Mouse (Mus musculus): ENCODE data around the gene Sirt7. TPM values are rescaled to one million over a fixed set of nuclear protein-coding genes. Genes with fewer than 3 reads are reported as not detected.

Sirt7 gene
- total RNA-seq (2021): 10 to 100 TPM; 10.2 to 11.7 TPM

- no peak for DNase-seq
Observed at GRCm38 (mm10) chr11:120625152-120625775, at the start of gene Sirt7. TSS of gene Sirt7 (minus strand) at chr11:120625240.

GRCm38 (mm10) chr11:120673594-120674122, 48.6 kb upstream of the Sirt7 start:
- no peak for DNase-seq

DNA sequence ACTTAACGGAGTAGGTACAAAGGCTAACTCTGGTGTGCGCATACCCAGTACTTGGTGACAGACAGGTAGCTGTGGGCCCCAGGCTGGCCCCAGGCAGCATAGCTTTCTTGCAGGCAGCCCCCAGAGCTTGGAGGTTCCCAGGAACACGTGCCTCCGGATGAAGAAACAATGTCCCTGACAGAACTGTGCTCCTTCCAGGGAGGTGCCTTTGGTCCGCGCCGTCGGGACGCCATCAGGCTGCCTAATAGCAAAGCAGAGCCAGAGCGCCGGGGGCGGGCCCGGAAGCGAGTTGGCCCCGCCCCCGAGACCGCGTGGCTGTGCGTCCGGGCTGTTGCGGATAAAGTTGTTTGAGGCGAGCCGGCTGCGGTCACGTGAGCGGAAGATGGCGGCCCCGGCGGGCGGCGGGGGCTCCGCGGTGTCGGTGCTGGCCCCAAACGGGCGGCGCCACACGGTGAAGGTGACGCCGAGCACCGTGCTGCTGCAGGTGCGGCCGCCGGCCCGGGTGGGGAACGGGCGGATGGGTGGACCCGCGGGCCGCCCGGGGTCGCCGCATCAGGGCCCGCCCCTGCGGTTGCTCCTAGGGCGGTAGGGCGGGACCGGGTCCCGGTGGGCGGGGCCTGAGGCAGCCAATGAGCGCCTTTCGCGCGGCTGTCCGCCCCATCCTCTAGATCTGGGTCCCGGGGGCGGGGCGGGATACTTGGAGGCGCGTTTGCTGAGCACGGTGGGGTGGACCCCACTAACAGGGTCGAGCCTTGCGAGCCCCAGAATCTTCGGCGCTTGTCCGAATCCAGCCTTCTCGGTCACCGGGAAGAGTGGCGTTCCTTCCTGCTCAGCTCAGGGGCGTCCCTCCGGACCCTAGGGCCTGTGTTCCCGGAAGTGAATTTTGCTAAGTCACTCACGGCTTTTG, 47.9 kb upstream of the Sirt7 start, which contains the start of gene Aspscr1:
Gene Aspscr1 (plus strand): TSS at position 287 of the 907 bp plus-strand sequence.
- peak; percentile 96 for DNase-seq

DNA sequence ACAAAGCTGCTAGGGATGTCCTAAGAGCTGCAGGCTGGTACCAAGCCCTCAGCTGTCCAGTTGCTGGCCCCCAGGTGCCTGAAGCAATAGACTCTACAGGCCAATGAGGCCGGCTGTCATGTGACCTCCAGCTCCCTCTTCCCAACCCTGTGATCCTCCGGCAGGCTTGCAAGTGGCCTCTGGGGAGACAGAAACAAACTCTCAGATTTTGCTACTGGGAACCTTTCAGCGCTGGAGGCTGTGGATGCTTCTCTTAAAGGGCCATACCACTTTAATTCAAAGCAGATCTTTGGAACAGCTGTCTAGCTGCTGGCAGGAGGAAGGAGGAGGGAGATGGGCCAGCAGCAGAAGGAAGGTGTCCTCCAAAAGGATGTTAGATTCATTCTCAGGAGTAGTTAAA, 41.6 kb upstream of the Sirt7 start:
- no peak for DNase-seq

DNA sequence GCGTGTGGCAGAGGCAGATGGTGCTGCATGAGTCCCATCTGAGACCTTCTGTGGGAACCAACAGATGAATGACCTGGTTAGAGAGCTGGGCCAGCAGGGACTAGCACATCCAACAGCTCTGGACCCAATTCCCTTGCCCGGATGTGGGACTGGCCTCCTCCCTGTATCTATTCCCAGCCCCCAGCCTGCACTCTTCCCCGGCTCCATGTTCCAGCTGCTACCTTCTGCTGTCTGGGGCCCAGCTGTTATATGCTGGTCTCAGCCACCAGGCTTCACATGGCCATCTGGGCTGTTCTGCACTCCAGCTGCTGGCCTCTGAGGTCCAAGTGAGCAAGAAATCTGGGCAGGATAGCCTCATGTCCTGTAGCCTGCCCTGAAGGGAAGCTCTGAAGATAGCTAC, 40.4 kb upstream of the Sirt7 start:
- DNase-seq: peak; percentile 67

- DNase-seq: no peak
Observed at GRCm38 (mm10) chr11:120663714-120664113, 38.7 kb upstream of the Sirt7 start.

DNA sequence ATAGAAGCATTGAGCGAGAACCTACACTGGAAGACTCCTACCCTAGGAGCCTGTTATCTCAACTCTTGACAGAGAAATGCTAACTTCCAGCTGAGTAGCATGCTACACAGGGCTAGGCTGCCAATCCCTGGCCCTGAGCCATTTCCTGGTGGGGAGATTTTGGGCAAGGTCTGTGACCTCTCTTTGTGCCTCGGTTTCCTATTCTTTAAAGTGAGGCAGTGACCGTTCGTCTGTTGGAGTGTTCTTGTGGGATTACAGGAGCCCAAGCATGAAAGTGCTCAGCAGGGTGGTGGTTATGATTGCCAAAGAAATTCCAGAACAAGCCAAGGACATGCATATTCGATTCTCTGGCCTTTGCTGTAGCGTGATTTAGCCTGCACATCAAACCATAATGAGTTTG, 37.7 kb upstream of the Sirt7 start:
- no peak for DNase-seq

DNA sequence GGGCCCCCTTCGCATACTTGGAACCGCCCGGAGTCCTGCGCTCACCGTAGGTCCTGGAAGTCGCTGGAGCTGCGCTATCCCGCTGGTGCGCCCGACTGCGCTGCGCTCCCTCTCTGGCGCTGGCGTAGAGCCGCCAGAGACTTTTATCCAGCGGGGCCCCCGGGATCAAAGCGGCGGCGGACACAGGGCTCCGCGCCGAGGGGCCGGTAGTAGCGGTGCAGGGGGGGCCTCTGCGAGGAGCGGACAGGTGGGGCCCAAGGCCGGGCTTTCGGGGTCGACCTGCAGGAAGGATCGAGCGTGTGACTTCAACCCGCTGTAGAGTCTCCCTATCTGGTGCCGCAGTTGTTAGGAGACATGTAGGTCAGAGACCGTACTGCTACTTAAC, 36.0 kb upstream of the Sirt7 start, which contains the start of gene Notum:
Gene Notum (minus strand): TSS at position 100 of the 385 bp plus-strand sequence.
- no peak for DNase-seq

DNA sequence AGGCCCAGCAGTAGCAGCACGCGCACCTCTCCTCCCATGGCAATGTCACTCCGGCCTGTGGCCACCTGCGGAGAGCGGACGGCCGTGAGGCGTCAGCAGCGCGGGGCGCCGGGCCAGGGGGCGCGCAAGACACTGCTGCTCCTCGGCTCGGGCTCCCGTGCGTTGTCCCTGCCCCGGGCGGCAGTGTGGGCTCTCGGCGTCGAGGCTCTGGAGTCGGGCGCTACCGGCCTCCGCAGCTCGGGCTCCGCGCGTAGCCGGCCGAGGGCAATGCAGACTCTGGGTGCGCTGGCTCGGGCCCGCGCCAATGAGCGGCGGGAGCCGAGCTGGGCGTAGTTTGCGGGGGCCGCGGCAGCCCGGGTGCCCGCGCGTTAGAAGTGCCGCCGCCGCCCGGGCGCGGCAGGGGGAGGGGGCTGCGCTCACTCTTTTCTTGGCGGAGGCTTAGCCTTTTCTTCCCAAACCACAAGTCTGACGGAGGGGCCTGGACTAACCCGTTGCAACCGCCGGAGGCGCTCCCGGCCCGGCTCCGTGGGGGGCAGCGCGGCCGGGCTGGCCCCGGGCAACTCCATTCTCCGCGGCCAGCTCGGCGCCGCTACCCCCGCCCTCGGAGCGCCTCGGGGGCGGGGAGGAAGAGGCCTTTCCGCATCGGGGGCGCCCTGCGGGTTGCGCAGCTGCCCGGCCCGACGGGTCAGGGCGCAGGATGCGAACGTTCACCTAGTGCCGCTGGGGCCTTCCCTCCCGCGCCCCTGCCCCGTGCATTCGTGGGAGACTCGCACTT, 35.4 kb upstream of the Sirt7 start:
- DNase-seq: peak; percentile 61

- no peak for DNase-seq
Observed at GRCm38 (mm10) chr11:120659509-120660300, 34.7 kb upstream of the Sirt7 start.

DNA sequence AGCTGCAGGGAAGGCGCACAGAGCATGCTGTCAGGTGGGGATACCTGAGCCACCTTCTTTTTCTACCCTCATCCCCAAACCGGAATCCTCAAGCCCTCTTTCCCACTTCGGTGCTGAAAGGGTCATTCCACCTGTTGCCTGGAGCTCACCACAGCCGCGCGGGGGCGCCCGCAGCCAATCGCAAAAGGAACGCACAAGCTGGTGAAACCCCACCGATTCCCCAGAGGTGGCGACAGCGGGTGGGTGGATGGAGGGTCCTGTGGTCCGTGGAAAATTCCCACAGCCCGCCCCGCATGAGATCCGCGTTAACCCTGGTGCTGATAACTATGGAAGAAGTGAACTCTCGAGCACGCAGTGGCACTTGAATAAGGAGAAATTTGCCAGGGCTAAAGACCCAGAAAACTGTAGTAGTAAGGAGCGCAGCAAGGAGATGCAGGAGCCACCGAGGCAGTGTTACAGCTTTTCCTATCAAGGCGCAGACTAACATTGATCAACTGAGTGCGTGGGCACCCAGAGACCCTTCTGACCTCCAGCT, 33.9 kb upstream of the Sirt7 start:
- DNase-seq: peak; percentile 89

DNA sequence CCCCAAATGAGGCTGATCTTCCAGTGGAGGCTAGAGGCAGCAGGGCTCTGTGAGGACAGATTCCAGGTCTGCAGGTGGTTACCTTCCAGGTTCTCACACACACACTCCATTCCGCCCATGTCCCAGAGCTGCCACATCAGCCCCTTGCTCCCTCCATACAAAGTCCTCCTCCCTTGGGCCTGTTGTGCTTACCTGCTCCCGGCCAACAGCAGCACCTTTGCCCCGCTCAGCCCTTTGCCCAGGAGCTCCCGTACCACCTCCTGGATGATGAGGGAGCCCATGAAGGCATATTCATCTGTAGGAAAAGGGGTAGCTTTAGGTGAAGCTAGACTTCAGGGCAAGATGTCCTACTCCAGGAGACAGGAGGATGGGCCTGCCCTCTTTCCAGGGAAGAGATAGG, 32.3 kb upstream of the Sirt7 start:
- DNase-seq: no peak

- DNase-seq: no peak
Observed at GRCm38 (mm10) chr11:120654741-120655140, 29.7 kb upstream of the Sirt7 start.

- no peak for DNase-seq
Observed at GRCm38 (mm10) chr11:120651872-120652271, 26.8 kb upstream of the Sirt7 start.

- peak; percentile 62 for DNase-seq
Observed at GRCm38 (mm10) chr11:120648001-120648476, 23.0 kb upstream of the Sirt7 start, which contains the start of gene Myadml2. TSS of gene Myadml2 (minus strand) at chr11:120648158.

- DNase-seq: no peak
Observed at GRCm38 (mm10) chr11:120647047-120647830, 22.2 kb upstream of the Sirt7 start.

GRCm38 (mm10) chr11:120643601-120643987, 18.6 kb upstream of the Sirt7 start, which contains the start of gene Pycr1:
TSS of gene Pycr1 (minus strand) at chr11:120643769.
- DNase-seq: peak; percentile 95

DNA sequence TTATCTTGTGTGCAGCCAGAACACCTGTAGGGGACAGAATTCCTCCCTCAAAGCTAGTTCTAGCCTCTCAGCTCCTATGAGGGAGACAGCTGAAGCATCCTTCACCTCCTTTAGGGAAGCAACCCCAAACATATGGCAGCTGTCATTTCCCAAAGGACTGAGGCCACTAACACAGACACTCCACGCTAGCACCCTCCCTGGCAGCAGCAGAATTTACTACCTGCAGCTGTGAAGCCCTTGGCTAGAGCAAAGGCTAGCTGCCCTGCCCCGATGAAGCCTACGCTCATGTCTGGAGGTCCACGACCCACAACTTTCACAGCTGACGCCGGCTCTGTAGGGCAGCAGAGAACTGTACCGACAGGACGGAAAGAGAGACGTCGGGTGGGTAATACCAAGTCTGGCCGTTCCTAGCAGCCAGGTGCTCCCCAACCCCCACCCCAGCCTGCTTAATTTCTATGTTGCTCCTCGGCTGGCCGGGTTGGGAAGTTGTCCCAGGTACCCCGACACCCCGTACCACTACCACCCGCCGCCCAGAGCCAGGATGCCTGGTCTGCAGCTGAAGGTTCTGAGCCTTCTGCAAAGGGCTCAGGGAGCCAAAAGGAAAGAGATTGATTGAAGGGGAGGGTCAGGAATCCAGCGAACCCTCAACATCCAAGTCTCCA, 18.0 kb upstream of the Sirt7 start:
- peak; percentile 37 for DNase-seq

DNA sequence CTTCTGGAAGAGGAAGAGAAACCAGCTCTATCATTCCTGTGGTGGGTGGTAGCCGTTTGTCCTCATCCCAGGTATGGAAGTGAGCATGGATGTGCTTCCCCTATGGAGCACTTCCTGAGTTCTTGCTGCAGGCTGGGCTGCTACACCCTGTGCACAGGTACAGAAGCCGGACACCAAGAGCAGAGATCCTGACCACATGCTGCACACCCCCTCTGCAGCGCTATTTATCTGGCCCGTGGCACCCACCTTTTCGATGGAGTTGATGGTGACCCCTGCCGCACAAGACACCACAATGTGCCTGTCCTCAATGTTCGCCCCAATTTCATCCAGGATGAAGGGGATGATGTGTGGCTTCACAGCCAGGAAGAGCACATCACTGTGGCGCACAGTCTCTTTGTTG, 16.8 kb upstream of the Sirt7 start:
- no peak for DNase-seq

DNA sequence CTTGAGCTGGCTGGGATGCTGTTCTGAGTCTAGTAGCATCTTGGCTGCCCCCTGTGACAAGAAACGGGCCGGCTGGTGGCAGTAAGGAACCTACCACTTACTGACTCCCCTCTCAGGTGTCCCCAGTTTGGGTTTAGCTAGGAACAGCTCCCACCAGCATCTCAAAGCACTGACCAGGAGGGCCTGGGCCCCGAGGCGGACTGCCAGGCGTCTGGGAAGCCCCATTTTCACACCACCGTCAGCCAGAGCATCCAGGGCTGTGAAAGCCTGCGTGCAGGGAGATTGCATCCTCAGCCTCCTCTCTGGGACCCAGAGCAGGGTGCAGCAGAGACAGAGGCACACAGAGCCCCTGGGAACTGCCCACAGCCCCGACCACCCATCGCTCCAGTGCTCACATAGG, 16.2 kb upstream of the Sirt7 start:
- no peak for DNase-seq

Measured in heart, postnatal 4 days (tissue).